Mouse (Mus musculus) spleen, adult 2 months (tissue): ENCODE measurements at regions not wholly inside any gene's neighbourhood (a gene's known extent, or its start where the extent isn't known, plus 50 kb on each side); places are given as distances from the start of the nearest gene placed in this dataset.

ENCODE experiments used
- CTCF ChIP-seq: fragments of 200-500 bp; IDR thresholded peaks from 2 replicates; pipeline ENCODE4 v1.5.1; 2011; ENCODE audit warnings: mild to moderate bottlenecking, inconsistent platforms; ENCODE audit not compliant: insufficient read depth, insufficient read length, insufficient replicate concordance; ENCODE audit errors: extremely low read depth
- POLR2A ChIP-seq: fragments of 200-500 bp; IDR thresholded peaks from 2 replicates; pipeline ENCODE4 v1.6.1; 2011; ENCODE audit warnings: low read depth, low read length, inconsistent platforms

GRCm38 (mm10) chr8:103378545-103378944, 593.1 kb upstream of the Cdh11 start:
- TF ChIP-seq CTCF (no peak), POLR2A (no peak)
